ENCODE assay signal across 8 mouse cellular contexts in the genomic region with DNA sequence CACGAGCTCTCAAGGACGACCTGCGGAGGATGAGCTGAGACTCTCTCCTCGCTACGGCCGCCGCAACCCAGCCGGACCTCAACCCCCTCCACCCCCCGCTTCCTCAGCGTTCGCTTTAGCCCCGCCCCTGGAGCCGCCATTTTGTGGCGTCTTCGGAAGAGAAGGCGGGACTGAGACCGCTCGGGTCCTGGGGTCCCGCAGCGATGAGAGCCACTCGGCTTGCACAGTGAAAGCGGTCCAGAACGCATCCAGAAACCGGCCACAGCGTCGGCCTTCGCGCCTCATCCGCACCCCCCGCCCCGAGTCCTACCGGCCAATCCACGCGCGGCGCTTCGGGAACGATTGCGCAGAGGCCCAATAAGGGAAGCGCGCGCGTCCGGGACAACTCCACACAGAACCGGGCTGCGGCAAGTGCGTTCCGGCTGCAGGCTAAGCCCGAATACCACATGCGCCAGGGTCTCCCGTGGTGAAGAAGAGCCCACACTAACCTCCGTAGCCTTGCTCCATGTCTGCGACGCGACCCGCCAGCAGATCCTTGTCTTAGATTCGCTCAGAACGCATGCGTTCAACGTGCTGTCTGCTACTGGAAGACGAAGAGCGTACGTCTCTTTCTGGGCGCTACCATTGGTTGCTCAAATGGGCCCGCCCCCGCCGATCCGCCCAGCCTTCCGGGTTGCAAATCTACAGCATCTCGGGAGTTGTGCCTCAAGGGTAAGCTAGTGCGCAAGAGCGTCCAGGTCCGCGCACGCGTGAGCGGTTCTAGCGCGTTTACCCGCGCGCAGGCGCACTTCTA. TPM values are rescaled to one million over a fixed set of nuclear protein-coding genes. Genes with fewer than 3 reads are reported as not detected.
DNase-seq lines count a peak whose midpoint lies in the region; ATAC-seq and TF ChIP-seq lines count a peak whose summit lies in the region.

Akap8 (minus strand) TSS at position 642 of the 793 bp plus-strand sequence.

- H3K27me3 ChIP-seq in CH12.LX (replicated peaks): no peaks in the 10 kb centered on the region
- no peaks in the 10 kb centered on the region for H3K27me3 ChIP-seq in forebrain, embryonic 11.5 days (ENCODE audit: control insufficient read depth, insufficient read depth, low read length)
- H3K27me3 ChIP-seq in heart, embryonic 16.5 days (ENCODE audit: control insufficient read depth, insufficient read depth, low read length): no peaks in the 10 kb centered on the region
- H3K27me3 ChIP-seq in liver, embryonic 15.5 days: no peaks in the 10 kb centered on the region
- H3K27me3 ChIP-seq in neural tube, embryonic 12.5 days (replicated peaks): no peaks in the 10 kb centered on the region

- H3K27ac ChIP-seq in CH12.LX (ENCODE audit: insufficient read depth, low read depth): peak within 1 kb of the TSS; percentile 84
- H3K27ac ChIP-seq in forebrain, embryonic 11.5 days (ENCODE audit: low read depth, low read length): peak within 1 kb of the TSS; percentile 95
- peak within 1 kb of the TSS; percentile 98 for H3K27ac ChIP-seq in heart, embryonic 16.5 days (ENCODE audit: low read length)
- H3K27ac ChIP-seq in liver, embryonic 15.5 days (replicated peaks): peak within 1 kb of the TSS; percentile 95
- H3K27ac ChIP-seq in neural tube, embryonic 12.5 days: peak within 1 kb of the TSS; percentile 88

- peak; percentile 91 for TF ChIP-seq POLR2A in CH12.LX (IDR thresholded peaks at IDR 0.05; ENCODE audit: low read depth, low read length)

- H3K36me3 ChIP-seq in CH12.LX (replicated peaks in 1 of 2; ENCODE audit: control insufficient read depth in 1 of 2, insufficient read depth in 1 of 2, low read length in 1 of 2): peaks cover 26 to 50% of the 10 kb centered on the region in 2 experiments
- H3K36me3 ChIP-seq in forebrain, embryonic 11.5 days (ENCODE audit: control insufficient read depth, insufficient read depth, low read length): peaks cover 11% of the 10 kb centered on the region
- H3K36me3 ChIP-seq in heart, embryonic 16.5 days (ENCODE audit: control insufficient read depth, insufficient read depth): peaks cover 31% of the 10 kb centered on the region
- H3K36me3 ChIP-seq in liver, embryonic 15.5 days (replicated peaks): peaks cover 51% of the 10 kb centered on the region
- H3K36me3 ChIP-seq in neural tube, embryonic 12.5 days: peaks cover 32% of the 10 kb centered on the region

- H3K4me2 ChIP-seq in CH12.LX (ENCODE audit: insufficient read depth, low read depth, poor library complexity, severe bottlenecking): peak within 1 kb of the TSS; percentile 93
- H3K4me2 ChIP-seq in forebrain, embryonic 11.5 days (ENCODE audit: low read depth, low read length, severe bottlenecking): peak within 1 kb of the TSS; percentile 94
- peak within 1 kb of the TSS; percentile 93 for H3K4me2 ChIP-seq in heart, embryonic 16.5 days (ENCODE audit: low read depth, low read length)
- peak within 1 kb of the TSS; percentile 91 for H3K4me2 ChIP-seq in liver, embryonic 15.5 days
- peak within 1 kb of the TSS; percentile 92 for H3K4me2 ChIP-seq in neural tube, embryonic 12.5 days (replicated peaks)

- dilution Hi-C loops in CH12.LX (cut with MboI; ENCODE audit: extremely low pct_ligation_motif_present, extremely low pct_unique_long_range_greater_than_20kb, low sequenced_read_pairs): no loop called here

- H3K9ac ChIP-seq in CH12.LX (ENCODE audit: insufficient read depth, low read depth): peak within 1 kb of the TSS; percentile 93
- peak within 1 kb of the TSS; percentile 93 for H3K9ac ChIP-seq in forebrain, embryonic 11.5 days (ENCODE audit: low read length)
- peak within 1 kb of the TSS; percentile 89 for H3K9ac ChIP-seq in heart, embryonic 16.5 days (ENCODE audit: low read length)
- H3K9ac ChIP-seq in liver, embryonic 15.5 days: peak within 1 kb of the TSS; percentile 82
- H3K9ac ChIP-seq in neural tube, embryonic 12.5 days: peak within 1 kb of the TSS; percentile 84

- H3K79me2 ChIP-seq in CH12.LX (replicated peaks; ENCODE audit: control insufficient read depth, extremely low read depth, insufficient read depth, poor library complexity, severe bottlenecking): peaks cover 42% of the 10 kb centered on the region

- no peak for TF ChIP-seq EP300 in CH12.LX (IDR thresholded peaks at IDR 0.05; ENCODE audit: low read length)

- no peaks in the 10 kb centered on the region for H3K9me3 ChIP-seq in CH12.LX (replicated peaks; ENCODE audit: low read length)
- no peaks in the 10 kb centered on the region for H3K9me3 ChIP-seq in forebrain, embryonic 11.5 days (ENCODE audit: control insufficient read depth, low read length)
- no peaks in the 10 kb centered on the region for H3K9me3 ChIP-seq in heart, embryonic 16.5 days (replicated peaks; ENCODE audit: control insufficient read depth, low read length)
- no peaks in the 10 kb centered on the region for H3K9me3 ChIP-seq in liver, embryonic 15.5 days (replicated peaks)
- H3K9me3 ChIP-seq in neural tube, embryonic 12.5 days: no peaks in the 10 kb centered on the region

- TF ChIP-seq CTCF in CH12.LX (conservative IDR thresholded peaks at IDR 0.05 in 1 of 2, IDR thresholded peaks at IDR 0.05 in 1 of 2; ENCODE audit: low read depth in 2 of 2, low read length in 2 of 2): no peak

- peaks cover 5 to 22% of the 10 kb centered on the region in 2 experiments; a peak in 3 of 4 replicates for H3K4me1 ChIP-seq in CH12.LX (ENCODE audit: control insufficient read depth in 1 of 2, insufficient read depth in 2 of 2)
- no peaks in the 10 kb centered on the region; the same call in 1 of the 2 replicates for H3K4me1 ChIP-seq in forebrain, embryonic 11.5 days (replicated peaks; ENCODE audit: control insufficient read depth, insufficient read depth, low read length)
- peaks cover 22% of the 10 kb centered on the region for H3K4me1 ChIP-seq in heart, embryonic 16.5 days (ENCODE audit: control insufficient read depth, insufficient read depth, low read length)
- peaks cover 46% of the 10 kb centered on the region for H3K4me1 ChIP-seq in liver, embryonic 15.5 days (replicated peaks)
- H3K4me1 ChIP-seq in neural tube, embryonic 12.5 days: peaks cover 20% of the 10 kb centered on the region

- under 1% methylated on average over 83 of the region's 83 CpGs for WGBS in forebrain, embryonic 11.5 days
- WGBS in heart, embryonic 16.5 days: under 1% methylated on average over 83 of the region's 83 CpGs
- WGBS in liver, embryonic 15.5 days (ENCODE audit: insufficient replicate concordance): under 1% methylated on average over 82 of the region's 83 CpGs
- under 1% methylated on average over 83 of the region's 83 CpGs for WGBS in neural tube, embryonic 12.5 days

- H3K4me3 ChIP-seq in CH12.LX (replicated peaks in 1 of 3; ENCODE audit: low read depth in 2 of 3, low read length in 2 of 3, poor library complexity in 1 of 3): peak within 1 kb of the TSS; percentile 79 to 82 (median 79)
- peak within 1 kb of the TSS; percentile 95 for H3K4me3 ChIP-seq in forebrain, embryonic 11.5 days (ENCODE audit: low read depth, low read length)
- peak within 1 kb of the TSS; percentile 99 for H3K4me3 ChIP-seq in heart, embryonic 16.5 days (ENCODE audit: low read length)
- H3K4me3 ChIP-seq in liver, embryonic 15.5 days (replicated peaks): peak within 1 kb of the TSS; percentile 96
- peak within 1 kb of the TSS; percentile 92 for H3K4me3 ChIP-seq in neural tube, embryonic 12.5 days

- in situ Hi-C loops in CH12.LX (cut with MboI; ENCODE audit: low pct_ligation_motif_present, low pct_unique_long_range_greater_than_20kb, low sequenced_read_pairs): no loop called here

- TF ChIP-seq RAD21 in CH12.LX (IDR thresholded peaks at IDR 0.05; ENCODE audit: low read depth, low read length): no peak

- peak; percentile 98 for ATAC-seq in forebrain, embryonic 11.5 days (replicated peaks; ENCODE audit: low FRiP score)
- peak; percentile 97 for ATAC-seq in heart, embryonic 16.5 days (replicated peaks; ENCODE audit: extremely low read depth, insufficient read depth, low FRiP score)
- peak; percentile 95 for ATAC-seq in liver, embryonic 15.5 days (ENCODE audit: insufficient read depth)
- peak; percentile 99 for ATAC-seq in neural tube, embryonic 12.5 days (ENCODE audit: low FRiP score, low read depth)

- peak; percentile 98 for DNase-seq in CH12.LX (ENCODE audit: extremely low read depth)
- peak; percentile 96 for DNase-seq in c-Kit-positive CD71-positive TER-119-negative erythroid progenitor cells, embryonic 14.5 days (ENCODE audit: low read depth)
- peak; percentile 99 for DNase-seq in forebrain, embryonic 11.5 days (ENCODE audit: low spot score)
- peak; percentile 98 to 99 for DNase-seq in kidney, postnatal 36 days
- DNase-seq in telencephalon, adult 2 months (ENCODE audit: low read depth, low spot score): peak; percentile 99

TF ChIP-seq in CH12.LX, 34 proteins besides CTCF, POLR2A, EP300 and RAD21 (continues in another document):
- TF ChIP-seq NRF1 (IDR thresholded peaks at IDR 0.05; ENCODE audit: low read depth, low read length) (peak; percentile 92), KAT2A (IDR thresholded peaks at IDR 0.05; ENCODE audit: insufficient replicate concordance, low read length) (0 out of 2 replicates have a peak, but pooled peaks have one; percentile 4), NELFE (IDR thresholded peaks at IDR 0.05; ENCODE audit: low read depth, low read length) (peak; percentile 95), HCFC1 (IDR thresholded peaks at IDR 0.05; ENCODE audit: low read depth, low read length) (peak; percentile 75), IRF4 (IDR thresholded peaks at IDR 0.05; ENCODE audit: low read depth, low read length) (peak; percentile 26), ZNF384 (IDR thresholded peaks at IDR 0.05; ENCODE audit: low read depth, low read length) (no peak), MAX (IDR thresholded peaks at IDR 0.05; ENCODE audit: low read length) (peak; percentile 85), CHD2 (IDR thresholded peaks at IDR 0.05; ENCODE audit: low read length) (peak; percentile 40), MXI1 (IDR thresholded peaks at IDR 0.05; ENCODE audit: low read depth, low read length) (peak; percentile 63), ELF1 (IDR thresholded peaks at IDR 0.05; ENCODE audit: low read depth, low read length) (peak; percentile 98), RCOR1 (conservative IDR thresholded peaks at IDR 0.05; ENCODE audit: low read depth, low read length) (no peak), SIN3A (IDR thresholded peaks at IDR 0.05; ENCODE audit: low read length) (peak; percentile 66), TCF12 (IDR thresholded peaks at IDR 0.05; ENCODE audit: low read depth, low read length) (peak; percentile 51), POLR2AphosphoS2 (IDR thresholded peaks at IDR 0.05; ENCODE audit: low read depth, low read length) (peak; percentile 96)

RNA-seq across cellular contexts. Expression of gene Akap8, which starts in this region (rescaled TPM):
- total RNA-seq in CH12.LX (2012; rRNA removed): 62.5 and 85.8 TPM in 2 replicates
- 75.2 and 80.2 TPM in 2 replicates for total RNA-seq in CH12.LX (2014; rRNA removed)
- polyA plus RNA-seq in CH12.LX (2012; ENCODE audit: insufficient read length, low read depth): 146 and 174 TPM in 2 replicates
- 70.5 and 78.4 TPM in 2 replicates for polyA plus RNA-seq in forebrain, embryonic 11.5 days (2014; fragmentation: Nextera tagmentation; extraction: Ambion mirVana)
- 75.8 and 81.4 TPM in 2 replicates for polyA plus RNA-seq in heart, embryonic 16.5 days (2015; fragmentation: Nextera tagmentation; extraction: Ambion mirVana)
- 29.1 and 32.3 TPM in 2 replicates for polyA plus RNA-seq in liver, embryonic 15.5 days (2015; fragmentation: Nextera tagmentation; extraction: Ambion mirVana)
- polyA plus RNA-seq in neural tube, embryonic 12.5 days (2016; fragmentation: Nextera tagmentation; extraction: Ambion mirVana): 124 and 126 TPM in 2 replicates

Comparison
In these comparisons a context has a peak if more than half of its experiments do, and no peak if none do; other contexts are left out.
1. Peak in every context shown above with its lines: DNase-seq, ATAC-seq, H3K4me3 ChIP-seq and H3K27ac ChIP-seq.